Mouse (Mus musculus) small intestine, adult 2 months (tissue): ENCODE results near the gene Tldc2.

Source experiments
- CTCF ChIP-seq: fragments of 200-500 bp; IDR thresholded peaks from 2 replicates; pipeline ENCODE4 v1.5.1; 2012; ENCODE audit warnings: low read depth, mild to moderate bottlenecking, control low read depth, inconsistent platforms, low read length, moderate library complexity, mixed read lengths; ENCODE audit not compliant: insufficient replicate concordance, insufficient read length; ENCODE audit errors: extremely low read depth
- POLR2A ChIP-seq: fragments of 200-500 bp; IDR thresholded peaks from 2 replicates; pipeline ENCODE4 v1.6.1; 2012; ENCODE audit warnings: low read depth, mild to moderate bottlenecking, control low read depth, inconsistent platforms, low read length, moderate library complexity

DNA sequence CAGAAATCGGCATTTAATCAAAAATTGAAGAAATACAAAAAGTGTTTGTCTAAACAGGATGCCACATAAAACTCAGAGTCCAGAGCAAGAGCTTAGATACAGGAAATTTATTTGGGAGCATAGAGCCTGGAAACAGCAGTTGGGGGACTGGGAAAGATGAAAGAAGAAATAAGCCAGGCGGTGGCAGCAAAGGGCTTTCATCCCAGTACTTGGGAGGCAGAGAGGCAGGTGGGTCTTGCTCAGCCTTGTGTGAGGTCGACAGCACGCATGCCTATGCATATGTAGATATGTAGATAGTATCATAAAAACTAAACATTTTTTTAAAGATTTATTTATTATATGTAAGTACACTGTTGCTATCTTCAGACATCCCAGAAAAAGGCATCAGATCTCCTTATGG is 41.2 kb downstream of the Tldc2 start:
- TF ChIP-seq POLR2A (no peak), CTCF (0 out of 2 replicates have a peak, but pooled peaks have one; percentile 35)
